Mouse (Mus musculus): Measurements from ENCODE around the gene Hoxa5. TPM values are rescaled to one million over a fixed set of nuclear protein-coding genes. Genes with fewer than 3 reads are reported as not detected.

Gene Hoxa5
- total and polyA plus RNA-seq, 3 experiments: 0.26 to 0.96 (median 0.45) TPM

GRCm38 (mm10) chr6:52242801-52243332, 38.5 kb upstream of the Hoxa5 start:
- intact Hi-C loops (cut with DNase I): no loop called here
- 12% methylated on average over 4 of the region's 4 CpGs for WGBS
- TF ChIP-seq CTCF (IDR thresholded peaks at IDR 0.05) (no peak), EP300 (IDR thresholded peaks at IDR 0.05; ENCODE audit: insufficient read depth, low read depth, low read length) (no peak), POLR2A (IDR thresholded peaks at IDR 0.05; ENCODE audit: insufficient read depth, low read depth, low read length) (no peak)
- Histone ChIP-seq H3K27ac (no peak overlapping the region), H3K4me1 (ENCODE audit: control insufficient read depth, insufficient read depth, low read length) (no peaks in the 10 kb centered on the region; the same call in 1 of the 2 replicates), H3K36me3 (ENCODE audit: control insufficient read depth, insufficient read depth, low read length) (no peaks in the 10 kb centered on the region), H3K4me3 (no peak overlapping the region), H3K9ac (ENCODE audit: low read depth, low read length) (no peak overlapping the region), H3K79me2 (replicated peaks; ENCODE audit: control insufficient read depth, insufficient read depth, low read length) (no peaks in the 10 kb centered on the region), H3K27me3 (ENCODE audit: control insufficient read depth, insufficient read depth, low read length) (peaks cover 35% of the 10 kb centered on the region)
- peak in 1 of 2 experiments; percentile 12 for DNase-seq

- Histone ChIP-seq H3K4me1 (ENCODE audit: control insufficient read depth, insufficient read depth, low read length) (no peaks in the 10 kb centered on the region; the same call in 1 of the 2 replicates), H3K27ac (no peak overlapping the region), H3K9ac (ENCODE audit: low read depth, low read length) (no peak overlapping the region), H3K36me3 (ENCODE audit: control insufficient read depth, insufficient read depth, low read length) (no peaks in the 10 kb centered on the region), H3K79me2 (replicated peaks; ENCODE audit: control insufficient read depth, insufficient read depth, low read length) (no peaks in the 10 kb centered on the region), H3K27me3 (ENCODE audit: control insufficient read depth, insufficient read depth, low read length) (peaks cover 32% of the 10 kb centered on the region), H3K4me3 (no peak overlapping the region)
- TF ChIP-seq POLR2A (IDR thresholded peaks at IDR 0.05; ENCODE audit: insufficient read depth, low read depth, low read length) (no peak), CTCF (IDR thresholded peaks at IDR 0.05) (no peak), EP300 (IDR thresholded peaks at IDR 0.05; ENCODE audit: insufficient read depth, low read depth, low read length) (no peak)
- intact Hi-C loops (cut with DNase I): no loop called here
- peak in 1 of 2 experiments; percentile 17 for DNase-seq
- 7% methylated on average over 9 of the region's 9 CpGs for WGBS
Observed at GRCm38 (mm10) chr6:52241001-52241621, 36.7 kb upstream of the Hoxa5 start.

GRCm38 (mm10) chr6:52240389-52241000, 36.1 kb upstream of the Hoxa5 start, which contains the start of gene Hoxa10:
Gene Hoxa10 (minus strand): TSS chr6:52240854.
- 2% methylated on average over 35 of the region's 35 CpGs for WGBS
- intact Hi-C loops (cut with DNase I): no loop called here
- peak; percentile 74 to 80 for DNase-seq
- Histone ChIP-seq H3K9ac (ENCODE audit: low read depth, low read length) (no peak within 1 kb of the TSS), H3K4me1 (ENCODE audit: control insufficient read depth, insufficient read depth, low read length) (no peaks in the 10 kb centered on the region; the same call in 1 of the 2 replicates), H3K27me3 (ENCODE audit: control insufficient read depth, insufficient read depth, low read length) (peaks cover 33% of the 10 kb centered on the region), H3K4me3 (no peak within 1 kb of the TSS), H3K36me3 (ENCODE audit: control insufficient read depth, insufficient read depth, low read length) (no peaks in the 10 kb centered on the region), H3K27ac (no peak within 1 kb of the TSS), H3K79me2 (replicated peaks; ENCODE audit: control insufficient read depth, insufficient read depth, low read length) (no peaks in the 10 kb centered on the region)
- TF ChIP-seq EP300 (IDR thresholded peaks at IDR 0.05; ENCODE audit: insufficient read depth, low read depth, low read length): no peak
- TF ChIP-seq CTCF (IDR thresholded peaks at IDR 0.05): peak; percentile 82

- peak in 1 of 2 experiments; percentile 34 for DNase-seq
- H3K4me3 ChIP-seq: no peak overlapping the region
Observed at GRCm38 (mm10) chr6:52239625-52240388, 35.4 kb upstream of the Hoxa5 start.

GRCm38 (mm10) chr6:52238976-52239375, 34.6 kb upstream of the Hoxa5 start:
- intact Hi-C loops (cut with DNase I): no loop called here
- peak in 1 of 2 experiments; percentile 19 for DNase-seq
- WGBS: 15% methylated on average over 7 of the region's 7 CpGs
- Histone ChIP-seq H3K4me3 (no peak overlapping the region), H3K36me3 (ENCODE audit: control insufficient read depth, insufficient read depth, low read length) (no peaks in the 10 kb centered on the region), H3K27ac (no peak overlapping the region), H3K4me1 (ENCODE audit: control insufficient read depth, insufficient read depth, low read length) (no peaks in the 10 kb centered on the region; the same call in 1 of the 2 replicates), H3K79me2 (replicated peaks; ENCODE audit: control insufficient read depth, insufficient read depth, low read length) (no peaks in the 10 kb centered on the region), H3K27me3 (ENCODE audit: control insufficient read depth, insufficient read depth, low read length) (peaks cover 36% of the 10 kb centered on the region), H3K9ac (ENCODE audit: low read depth, low read length) (no peak overlapping the region)
- no peak for TF ChIP-seq POLR2A (IDR thresholded peaks at IDR 0.05; ENCODE audit: insufficient read depth, low read depth, low read length)

More at GRCm38 (mm10) chr6:52239625-52240388, 35.4 kb upstream of the Hoxa5 start:
- no peaks in the 10 kb centered on the region for H3K36me3 ChIP-seq (ENCODE audit: control insufficient read depth, insufficient read depth, low read length)
- no peak overlapping the region for H3K9ac ChIP-seq (ENCODE audit: low read depth, low read length)
- intact Hi-C loops (cut with DNase I): no loop called here
- H3K27ac ChIP-seq: no peak overlapping the region
- H3K4me1 ChIP-seq (ENCODE audit: control insufficient read depth, insufficient read depth, low read length): no peaks in the 10 kb centered on the region; the same call in 1 of the 2 replicates
- peaks cover 30% of the 10 kb centered on the region for H3K27me3 ChIP-seq (ENCODE audit: control insufficient read depth, insufficient read depth, low read length)
- TF ChIP-seq CTCF (IDR thresholded peaks at IDR 0.05) (no peak), POLR2A (IDR thresholded peaks at IDR 0.05; ENCODE audit: insufficient read depth, low read depth, low read length) (no peak), EP300 (IDR thresholded peaks at IDR 0.05; ENCODE audit: insufficient read depth, low read depth, low read length) (no peak)
- 4% methylated on average over 30 of the region's 30 CpGs for WGBS
- H3K79me2 ChIP-seq (replicated peaks; ENCODE audit: control insufficient read depth, insufficient read depth, low read length): no peaks in the 10 kb centered on the region
